Mouse (Mus musculus) retina, postnatal 1 day (tissue): Measurements from ENCODE around the gene Icam5.
"Not testable (repeated sequence)": the region's sequence is repeated elsewhere in the genome, so short reads cannot be mapped to it uniquely, and the experiment has no call there.

Experiments used
- DNase-seq: peaks from one replicate; pipeline ENCODE4 v3.0.0-alpha.2; 2012

The Icam5 gene

DNA sequence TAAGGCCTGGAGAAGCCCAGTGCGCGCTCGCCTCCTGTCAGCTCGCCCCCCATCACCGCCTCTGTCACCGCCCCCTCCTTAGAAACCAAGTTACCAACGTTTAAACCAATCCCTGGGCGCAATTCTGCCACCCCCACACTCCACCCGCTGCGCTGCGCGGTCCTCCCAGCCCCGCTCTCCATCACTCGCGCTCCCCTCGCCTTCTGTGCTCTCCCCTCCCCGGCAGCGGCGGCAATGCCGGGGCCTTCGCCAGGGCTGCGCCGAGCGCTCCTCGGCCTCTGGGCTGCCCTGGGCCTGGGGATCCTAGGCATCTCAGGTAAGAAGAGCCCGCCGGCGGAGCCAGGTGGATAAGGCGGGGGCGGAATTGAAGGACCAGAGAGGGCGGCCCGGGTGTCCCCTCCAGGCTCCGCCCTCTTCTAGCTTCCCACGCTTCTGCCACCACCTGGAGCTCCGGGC, at the start of gene Icam5:
Icam5 (plus strand) TSS at position 178 of the 456 bp plus-strand sequence.
- DNase-seq, result no peak

DNA sequence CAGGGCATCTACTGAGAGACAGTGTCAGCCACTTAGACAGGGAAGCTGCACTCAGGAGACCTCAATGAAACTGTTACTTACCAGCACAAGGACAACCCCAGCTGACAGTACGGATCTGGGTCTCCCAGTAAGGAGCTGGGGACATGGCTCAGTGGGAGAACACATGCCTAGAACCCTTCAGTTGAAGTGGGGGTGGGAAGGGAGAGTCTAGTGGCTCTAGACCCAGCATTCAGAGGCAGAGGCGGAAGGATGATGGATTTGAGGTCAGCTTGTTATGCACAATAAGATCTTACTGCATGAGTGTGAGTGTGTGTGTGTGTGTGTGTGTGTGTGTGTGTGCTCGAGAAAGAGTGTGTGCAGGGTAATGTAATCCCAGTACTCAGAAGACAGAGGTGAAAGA, 49.7 kb upstream of the Icam5 start:
- DNase-seq, result no peak

DNA sequence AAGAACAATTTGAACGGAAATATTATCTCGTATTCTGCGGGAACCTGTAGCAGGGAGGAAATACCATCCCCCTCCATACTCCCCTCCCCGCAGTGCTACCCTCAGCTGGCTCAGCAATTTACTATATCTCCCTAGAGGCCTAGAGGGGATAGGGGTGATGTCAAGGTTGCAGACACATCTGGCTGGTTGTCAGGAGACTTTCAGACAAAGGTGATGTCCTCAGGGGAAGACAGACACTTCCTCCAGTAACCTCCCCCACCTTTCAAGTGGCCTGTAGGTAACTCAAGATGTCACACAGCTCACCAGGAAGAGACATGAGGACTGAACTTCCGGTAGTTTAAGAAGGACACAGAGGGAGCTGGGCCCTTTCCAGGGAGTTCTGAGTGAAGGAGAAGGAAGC, 48.7 kb upstream of the Icam5 start:
- no peak for DNase-seq

DNA sequence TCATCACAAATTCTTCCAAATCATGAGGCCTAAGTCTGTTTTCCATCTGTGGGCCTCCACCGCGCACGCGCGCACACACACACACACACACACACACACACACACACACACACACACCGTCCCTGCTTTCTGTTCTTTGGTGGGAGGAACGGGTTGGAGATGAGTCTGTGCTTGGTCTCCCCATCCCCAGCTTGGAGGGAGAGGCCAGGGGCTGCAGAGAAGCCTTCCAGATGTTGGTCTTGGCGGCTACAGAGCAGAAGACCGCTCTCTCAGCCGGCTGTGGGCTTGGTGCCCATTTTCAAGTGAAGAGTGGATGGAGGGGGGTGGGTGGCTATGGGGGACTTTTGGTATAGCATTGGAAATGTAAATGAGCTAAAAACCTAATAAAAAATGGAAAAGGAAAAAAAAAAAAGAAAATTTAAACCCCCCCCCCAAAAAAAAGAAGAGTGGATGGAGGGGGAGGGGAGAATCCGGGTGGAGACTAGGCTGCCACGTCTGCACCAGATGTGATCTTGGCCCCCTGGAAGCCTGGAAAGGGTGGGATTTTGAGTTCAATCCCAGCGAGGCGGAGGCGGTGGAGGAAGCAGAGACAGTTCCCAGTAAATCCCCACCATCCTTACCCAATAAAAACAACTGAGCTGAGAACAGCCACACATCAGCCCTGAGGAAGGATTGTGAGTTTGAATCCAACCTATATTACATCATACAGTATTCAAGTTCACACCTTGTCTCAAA, 44.8 kb upstream of the Icam5 start:
- DNase-seq, result no peak

DNA sequence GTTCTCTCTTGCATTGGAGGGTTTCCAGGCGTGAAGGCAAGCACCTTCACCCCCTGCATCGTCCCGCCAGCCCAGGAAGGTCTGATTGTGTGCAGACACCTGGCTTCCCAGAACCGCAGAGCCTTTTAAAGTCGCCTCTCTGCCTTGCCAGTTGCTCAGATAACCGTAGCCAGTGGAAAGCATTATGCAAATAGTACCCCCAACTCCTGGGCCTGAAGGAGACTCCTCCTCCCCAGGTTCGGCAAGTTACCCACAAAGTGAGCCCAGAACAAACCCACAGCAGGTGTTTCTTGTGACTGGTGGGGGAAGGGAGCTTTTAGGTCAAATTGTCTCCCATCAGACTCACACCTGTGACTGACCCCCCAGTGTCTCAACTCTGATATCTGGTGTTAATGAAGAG, 43.9 kb upstream of the Icam5 start:
- no peak for DNase-seq

DNA sequence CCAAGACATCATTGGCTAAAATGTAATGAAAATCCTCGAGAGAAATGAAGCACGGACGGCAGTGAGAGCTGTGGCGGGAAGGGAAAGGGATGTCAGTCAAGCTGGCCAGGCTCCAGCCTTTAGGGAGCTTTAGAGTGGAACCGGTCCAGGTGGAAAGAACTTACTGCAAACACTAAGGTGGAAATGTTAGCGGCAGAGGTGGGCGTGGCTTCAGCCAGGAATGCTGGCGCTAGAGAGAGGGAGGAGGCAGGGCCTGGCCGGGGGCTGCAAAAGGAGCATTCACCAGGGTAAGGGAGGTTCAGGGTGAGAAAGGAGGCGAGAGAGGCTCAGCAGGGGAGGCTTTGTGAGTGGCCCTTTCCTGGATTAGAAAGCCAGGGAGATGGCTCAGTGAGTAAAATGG, 41.0 kb upstream of the Icam5 start:
- peak; percentile 41 for DNase-seq

DNA sequence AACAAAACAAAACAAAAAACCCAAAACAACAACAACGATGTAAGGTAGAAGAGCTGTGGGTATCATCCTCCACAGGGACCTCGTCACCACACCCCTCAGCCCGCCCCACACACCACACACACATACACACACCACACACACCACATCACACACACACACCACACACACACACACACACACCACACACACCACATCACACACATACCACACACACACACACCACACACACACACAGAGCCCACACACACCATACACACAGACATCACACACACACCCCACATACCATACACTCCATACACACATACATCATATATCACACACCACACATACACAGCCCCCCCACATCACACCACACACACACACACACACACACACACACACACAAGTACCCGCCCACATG, 40.3 kb upstream of the Icam5 start:
- no peak for DNase-seq

DNA sequence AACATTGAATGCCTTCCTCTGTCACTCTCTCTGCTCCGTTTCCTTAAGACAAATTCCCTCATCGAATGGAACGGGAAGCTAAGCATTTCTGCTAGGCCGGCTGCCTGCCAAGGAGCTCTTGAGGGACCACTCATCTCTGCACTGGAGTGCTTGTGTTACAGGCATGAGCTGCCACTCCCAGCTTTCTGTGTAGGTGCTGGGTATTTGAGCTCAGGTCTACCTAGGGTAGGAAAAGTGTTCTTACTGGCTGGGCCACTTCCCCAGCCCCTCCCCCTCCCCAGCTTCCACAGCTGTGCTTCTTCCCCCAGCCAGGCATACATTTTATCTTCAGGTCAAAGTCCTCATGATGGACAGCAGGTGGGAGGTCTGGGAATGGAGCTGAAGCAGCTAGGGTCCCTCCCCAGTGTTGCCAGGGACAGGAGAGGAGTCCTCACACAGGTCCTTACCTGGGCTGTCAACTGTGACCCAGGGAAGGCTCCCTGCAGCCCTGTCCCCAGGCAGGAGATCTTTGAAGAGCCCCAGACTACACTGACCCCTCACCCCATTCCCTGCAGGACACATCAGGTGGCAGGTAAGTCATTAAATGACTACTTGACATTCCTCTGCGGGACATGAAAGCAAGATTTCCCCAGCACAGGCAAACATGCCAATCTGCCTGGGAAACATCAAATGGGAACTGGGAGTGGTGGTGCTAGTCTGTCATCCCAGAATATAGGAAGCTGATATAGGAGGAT, 38.5 kb upstream of the Icam5 start:
- no peak for DNase-seq

DNA sequence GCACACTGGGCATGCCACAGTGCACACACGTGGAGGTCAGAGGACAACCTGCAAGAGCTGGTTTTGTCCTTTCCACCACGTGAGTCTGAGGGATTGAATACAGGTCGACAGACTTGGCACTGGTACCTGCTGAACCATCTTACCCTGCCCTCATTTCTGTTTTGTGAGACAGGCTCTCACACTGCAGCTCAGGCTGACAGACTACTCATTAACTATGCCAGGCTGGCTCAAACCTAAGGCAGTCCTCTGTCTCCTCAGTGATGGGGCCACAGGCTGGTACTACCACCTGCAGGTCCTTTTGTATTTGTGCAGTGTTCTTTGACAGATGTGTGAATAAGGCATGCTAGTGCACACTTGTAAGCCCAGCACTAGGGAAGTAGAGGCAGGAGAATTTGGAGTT, 36.8 kb upstream of the Icam5 start:
- no peak for DNase-seq

DNA sequence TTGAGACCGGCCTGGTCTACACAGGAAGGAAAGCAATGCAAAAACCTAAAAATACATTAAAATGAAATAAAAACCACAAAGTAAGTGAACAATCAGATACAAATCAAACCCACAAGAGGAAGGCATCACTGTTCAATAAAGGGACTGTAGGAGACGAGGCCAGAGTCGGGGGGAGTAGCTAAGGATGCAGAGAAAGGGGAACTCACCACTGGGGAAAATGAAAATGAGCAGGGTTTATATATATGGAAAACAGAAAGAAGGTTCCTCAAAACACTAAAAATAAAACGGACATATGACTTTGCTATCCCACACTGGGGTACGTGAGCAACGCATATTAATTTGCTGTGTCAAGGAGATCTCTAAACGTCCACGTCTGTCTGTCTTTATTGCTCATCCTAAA, 34.8 kb upstream of the Icam5 start:
- no peak for DNase-seq

DNA sequence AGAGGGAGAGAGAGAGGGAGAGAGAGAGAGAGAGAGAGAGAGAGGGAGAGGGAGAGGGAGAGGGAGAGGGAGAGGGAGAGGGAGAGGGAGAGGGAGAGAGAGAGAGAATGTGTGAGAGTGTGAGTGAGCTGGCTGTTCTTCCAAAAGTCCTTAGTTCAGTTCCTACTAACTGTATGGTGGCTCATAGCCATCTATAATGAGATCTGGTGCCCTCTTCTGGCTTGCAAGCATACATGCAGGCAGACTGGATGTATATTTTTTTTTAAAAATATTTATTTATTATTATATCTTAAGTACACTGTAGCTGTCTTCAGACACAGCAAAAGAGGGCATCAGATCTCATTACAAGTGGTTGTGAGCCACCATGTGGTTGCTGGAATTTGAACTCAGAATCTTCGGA, 33.5 kb upstream of the Icam5 start:
- peak; percentile 59 for DNase-seq

DNA sequence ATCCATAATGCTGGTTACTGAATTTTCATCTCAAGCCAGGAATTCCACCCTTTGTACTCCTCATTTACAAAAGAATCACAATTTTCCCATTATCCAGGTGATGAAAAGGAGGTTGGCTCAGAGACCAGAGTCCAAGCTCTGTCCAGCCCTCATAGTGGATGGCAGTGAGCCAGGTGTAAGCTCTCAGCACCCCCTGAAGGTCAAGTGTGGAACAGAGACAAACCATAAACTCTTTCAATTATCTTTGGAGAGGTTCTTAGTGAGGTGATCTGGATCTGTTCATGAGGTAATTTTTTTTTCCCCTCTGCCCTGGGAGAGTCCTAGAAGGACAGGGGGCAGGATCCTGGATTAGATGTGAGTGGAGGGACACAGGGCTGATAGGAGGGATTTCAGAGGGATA, 31.1 kb upstream of the Icam5 start:
- DNase-seq, result peak; percentile 46

DNA sequence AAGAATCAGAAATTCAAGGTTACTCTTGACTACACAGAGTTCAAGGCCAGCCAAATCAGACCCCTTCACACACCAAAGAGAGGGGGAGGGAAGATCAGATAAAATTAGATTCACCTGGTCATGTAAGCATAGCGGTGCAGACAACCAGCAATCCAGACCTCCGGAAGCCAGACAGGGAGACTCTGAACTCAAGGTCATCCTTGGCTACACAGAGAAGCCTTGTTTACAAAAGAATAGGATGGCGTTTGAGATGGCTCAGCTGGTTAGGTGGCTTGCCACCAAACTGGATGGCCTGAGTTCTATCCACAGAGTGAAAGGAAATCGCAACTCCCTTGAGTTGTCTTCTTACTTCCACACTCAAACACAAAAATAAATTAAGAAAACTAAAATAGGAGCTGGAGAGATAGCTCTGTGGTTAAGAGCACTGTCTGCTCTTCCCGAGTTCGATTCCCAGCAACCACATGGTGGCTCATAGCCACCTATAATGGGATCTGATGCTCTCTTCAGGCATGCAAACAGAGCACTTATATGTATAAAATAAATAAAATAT, 30.1 kb upstream of the Icam5 start:
- DNase-seq, result no peak

DNA sequence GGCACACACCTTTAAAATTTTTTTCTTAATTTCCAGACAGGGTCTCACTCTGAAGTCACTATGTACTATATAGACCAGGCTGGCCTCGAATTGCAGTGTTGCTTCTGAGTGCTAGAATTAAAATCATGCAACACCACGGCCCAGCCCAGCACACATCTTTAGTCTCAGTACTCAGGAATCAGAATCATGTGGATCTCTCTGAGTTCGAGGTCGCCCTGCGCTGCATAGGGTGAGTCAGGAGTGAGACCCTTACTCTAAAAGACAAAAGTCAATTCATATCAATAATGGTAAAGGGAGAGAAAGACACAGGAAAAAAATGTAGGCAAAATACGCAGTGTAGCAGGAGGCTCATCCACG, 29.6 kb upstream of the Icam5 start:
- DNase-seq, result no peak

DNA sequence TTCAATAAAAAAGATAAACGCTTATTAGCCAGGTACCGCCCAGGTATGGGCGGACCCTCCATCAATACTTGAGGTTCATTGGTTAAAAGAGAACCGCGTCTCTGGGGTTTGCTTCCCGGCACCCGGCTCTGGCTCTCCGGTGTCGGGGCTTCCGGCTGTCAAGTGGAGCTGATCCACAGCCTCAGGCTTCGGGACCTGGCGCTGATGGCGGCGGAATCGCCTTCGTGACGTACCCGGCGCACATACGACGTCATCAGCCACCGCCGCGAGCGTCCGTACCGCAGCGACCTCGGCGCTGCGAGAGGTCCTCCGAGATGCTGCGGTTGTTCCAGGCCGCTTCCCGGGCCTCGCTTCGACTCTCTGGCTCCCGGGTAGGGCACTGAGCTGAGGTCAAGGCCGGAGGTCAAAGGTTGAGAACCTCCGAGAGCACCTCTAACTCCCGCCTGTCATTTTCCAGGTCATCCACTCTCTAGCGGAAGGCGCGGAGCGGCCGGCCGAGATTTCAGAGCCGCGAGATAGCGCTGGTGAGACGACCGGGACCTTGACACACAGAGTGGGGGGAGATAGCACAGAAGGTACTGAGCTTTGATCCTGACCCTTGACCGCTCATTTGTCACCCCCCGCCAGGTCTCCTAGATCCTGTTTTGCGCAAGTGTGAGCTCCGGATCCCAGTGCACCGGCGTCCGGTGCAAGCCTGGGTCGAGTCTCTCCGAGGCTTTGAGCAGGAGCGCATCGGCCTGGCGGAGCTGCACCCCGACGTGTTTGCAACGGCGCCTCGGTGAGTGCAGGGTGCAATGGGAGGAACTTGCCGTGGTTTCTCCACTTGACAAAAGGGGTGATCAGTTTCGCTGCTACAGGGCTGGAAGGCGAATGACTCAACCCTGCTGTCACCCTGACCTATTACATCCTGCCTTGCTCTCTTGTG, 29.0 kb upstream of the Icam5 start, which contains the start of gene Mrpl4:
Mrpl4 (plus strand) TSS at position 112 of the 925 bp plus-strand sequence.
- peak; percentile 90 for DNase-seq

DNA sequence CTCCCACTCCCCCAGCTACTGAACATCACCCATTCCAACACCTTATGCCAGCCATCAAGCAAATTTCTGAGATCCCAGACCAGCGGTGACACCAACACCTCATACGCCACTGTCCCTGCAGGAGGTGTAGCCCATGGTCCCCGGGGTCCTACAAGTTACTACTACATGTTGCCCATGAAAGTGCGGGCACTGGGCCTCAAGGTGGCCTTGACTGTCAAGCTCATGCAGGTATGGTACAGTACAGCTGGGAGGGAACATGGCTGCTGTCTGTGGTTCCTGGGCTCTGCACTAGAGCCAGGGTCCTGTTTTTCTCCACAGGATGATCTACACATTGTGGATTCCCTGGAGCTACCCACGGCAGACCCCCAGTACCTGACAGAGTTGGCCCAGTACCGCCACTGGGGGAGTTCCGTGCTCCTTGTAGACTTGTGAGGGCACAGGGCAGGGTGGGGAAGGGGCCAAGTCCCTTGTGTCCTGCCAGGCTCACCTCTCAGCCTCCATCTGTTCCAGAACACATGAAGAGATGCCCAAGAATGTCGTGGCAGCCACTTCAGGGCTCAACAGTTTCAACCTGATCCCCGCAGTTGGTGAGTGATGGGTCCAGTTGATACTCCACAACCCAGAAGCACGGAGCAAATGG, 24.4 kb upstream of the Icam5 start:
- no peak for DNase-seq

DNA sequence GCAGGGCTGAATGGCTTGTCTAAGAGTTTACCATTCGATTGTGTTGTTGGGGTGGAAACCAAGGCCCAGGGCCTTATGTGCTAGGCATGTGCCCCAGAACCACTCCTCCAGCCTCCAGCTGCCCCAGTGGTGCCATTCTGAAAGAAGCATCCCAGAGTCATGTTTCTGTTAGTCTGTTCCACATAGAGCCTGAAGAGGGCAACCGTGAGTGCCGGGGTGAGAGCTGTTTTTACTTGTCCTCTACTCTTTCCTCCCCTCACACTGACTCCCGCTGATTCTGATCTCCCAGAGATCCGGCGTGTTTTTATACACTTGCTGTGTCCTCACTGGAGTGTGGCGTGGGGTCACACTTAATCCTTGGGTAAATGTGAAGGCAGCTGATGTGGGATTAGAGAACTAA, 23.9 kb upstream of the Icam5 start:
- DNase-seq, result no peak

DNA sequence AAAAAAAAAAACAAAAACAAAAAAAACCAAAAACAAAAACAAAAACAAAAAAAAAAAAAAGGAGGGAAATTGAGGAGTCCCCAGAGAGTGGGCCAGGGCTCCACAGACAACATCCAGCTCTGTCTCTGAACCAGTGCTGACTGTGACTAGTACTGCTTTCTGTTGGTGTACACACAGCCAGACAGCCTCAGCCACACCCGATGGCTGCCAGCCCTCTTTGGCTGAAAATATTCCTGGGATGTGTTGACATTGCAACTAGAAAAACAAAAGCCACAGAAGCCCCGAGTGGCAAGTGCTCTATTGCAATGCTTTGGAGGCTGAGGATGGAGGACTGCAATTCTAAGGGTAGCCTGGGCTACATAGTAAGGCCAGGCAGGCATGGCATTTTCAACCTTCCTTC, 21.5 kb upstream of the Icam5 start:
- DNase-seq, result no peak

DNA sequence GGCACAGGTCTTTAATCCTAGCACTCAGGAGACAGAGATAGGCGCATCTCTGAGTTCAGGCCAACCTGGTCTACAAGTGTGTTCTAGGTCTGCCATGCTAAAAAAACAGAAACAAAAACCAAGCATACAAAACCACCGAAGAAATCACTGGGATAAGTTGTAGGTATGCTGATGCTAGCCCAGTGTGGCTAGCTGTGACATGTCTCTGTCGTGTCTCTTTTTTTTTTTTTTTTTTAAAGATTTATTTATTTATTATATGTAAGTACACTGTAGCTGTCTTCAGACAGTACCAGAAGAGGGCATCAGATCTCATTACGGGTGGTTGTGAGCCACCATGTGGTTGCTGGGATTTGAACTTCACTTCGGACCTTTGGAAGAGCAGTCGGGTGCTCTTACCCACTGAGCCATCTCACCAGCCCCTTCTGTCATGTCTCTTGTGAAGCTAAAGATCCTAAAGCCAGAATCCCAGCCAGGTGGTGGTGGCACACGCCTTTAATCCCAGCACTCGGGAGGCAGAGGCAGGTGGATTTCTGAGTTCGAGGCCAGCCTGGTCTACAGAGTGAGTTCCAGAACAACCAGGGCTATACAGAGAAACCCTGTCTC, 20.8 kb upstream of the Icam5 start:
- DNase-seq, result not testable (repeated sequence)

DNA sequence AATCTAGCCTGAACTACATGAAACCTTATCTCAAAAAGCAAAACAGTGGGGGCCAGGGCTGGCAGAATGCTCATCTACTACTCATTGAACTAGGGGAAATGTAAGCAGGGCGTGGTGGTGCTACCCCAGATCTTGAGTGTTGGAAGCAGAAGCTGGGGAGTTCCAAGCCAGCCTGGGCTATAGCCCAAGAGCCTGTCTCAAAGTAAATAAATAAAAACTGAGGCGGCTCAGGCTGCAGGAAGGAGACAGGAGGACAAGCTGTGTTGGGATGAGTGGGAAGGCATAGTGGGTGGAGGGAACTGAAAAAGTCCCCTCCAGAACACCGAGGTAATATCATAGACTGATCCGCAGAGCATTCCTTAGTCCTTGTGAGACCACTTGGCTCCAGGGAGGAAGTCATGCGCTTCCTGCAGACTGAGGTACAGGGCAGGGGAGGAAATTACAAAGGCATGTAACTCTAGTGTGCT, 20.0 kb upstream of the Icam5 start:
- DNase-seq, result no peak

DNA sequence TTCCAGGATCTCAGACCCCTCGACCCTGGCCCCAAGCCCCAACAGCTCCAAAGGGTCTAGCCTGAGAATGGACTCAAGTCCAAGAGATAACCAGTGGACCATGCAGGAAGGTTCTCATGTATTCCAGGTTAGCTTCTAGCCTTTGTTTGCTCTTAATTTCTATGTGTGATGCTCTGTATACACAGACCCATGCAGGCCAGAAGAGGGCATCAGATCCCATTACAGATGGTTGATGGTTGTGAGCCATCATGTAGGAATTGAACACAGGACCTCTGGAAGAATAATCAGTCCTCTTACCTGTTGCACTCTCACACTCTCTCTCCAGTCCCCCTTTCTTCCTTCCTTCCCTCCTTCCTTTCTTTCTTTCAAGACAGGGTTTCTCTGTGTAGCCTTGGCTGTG, 19.5 kb upstream of the Icam5 start:
- DNase-seq, result no peak
